Mouse (Mus musculus): ENCODE data around the gene Magi2. TPM values are rescaled to one million over a fixed set of nuclear protein-coding genes. Genes with fewer than 3 reads are reported as not detected.
A peak's percentile ranks its signal among the peaks of the same experiment; 100 is the strongest.

Magi2 gene
- polyA plus RNA-seq (2012; rRNA removed) (0.09 and 0.15 TPM in 2 replicates), polyA plus RNA-seq (2014; fragmentation: Nextera tagmentation; extraction: Ambion mirVana) (0.08 and 0.10 TPM in 2 replicates)

GRCm38 (mm10) chr5:19226866-19227243 lies at the start of gene Magi2:
TSS of gene Magi2 (plus strand) at chr5:19227036.
- Histone ChIP-seq H3K4me1 (replicated peaks; ENCODE audit: control insufficient read depth in 2 of 2, insufficient read depth in 2 of 2, low read length in 1 of 2) (no peaks in the 10 kb centered on the region), H3K4me3 (ENCODE audit: insufficient read depth in 1 of 2, low read depth in 2 of 2, low read length in 2 of 2) (peak within 1 kb of the TSS; percentile 19 to 42), H3K9me3 (ENCODE audit: control insufficient read depth, low read length) (no peaks in the 10 kb centered on the region), H3K27ac (no peak within 1 kb of the TSS), H3K9ac (replicated peaks) (no peak within 1 kb of the TSS), H3K4me2 (ENCODE audit: low read depth) (peak within 1 kb of the TSS; percentile 51), H3K36me3 (replicated peaks; ENCODE audit: control insufficient read depth, insufficient read depth, low read depth) (no peaks in the 10 kb centered on the region), H3K27me3 (ENCODE audit: control insufficient read depth, insufficient read depth, low read length) (peaks cover 17% of the 10 kb centered on the region)
- DNase-seq (ENCODE audit: low read depth in 3 of 3, low spot score in 3 of 3) (no peak), ATAC-seq (ENCODE audit: insufficient read depth) (no peak)
- no peak for TF ChIP-seq EP300 (IDR thresholded peaks at IDR 0.05; ENCODE audit: low read depth)
- no peak for TF ChIP-seq CTCF (IDR thresholded peaks at IDR 0.05; ENCODE audit: low read depth)
- under 1% methylated on average over 25 of the region's 26 CpGs for WGBS (ENCODE audit: insufficient replicate concordance)

GRCm38 (mm10) chr5:19178594-19178993 lies 48.2 kb upstream of the Magi2 start:
- WGBS (ENCODE audit: insufficient replicate concordance), result 48% methylated on average over 6 of the region's 6 CpGs
- TF ChIP-seq EP300 (IDR thresholded peaks at IDR 0.05; ENCODE audit: low read depth), result no peak
- TF ChIP-seq CTCF (IDR thresholded peaks at IDR 0.05; ENCODE audit: low read depth), result no peak
- no peak for DNase-seq (ENCODE audit: low read depth in 3 of 3, low spot score in 3 of 3)
- H3K4me1 ChIP-seq (replicated peaks; ENCODE audit: control insufficient read depth in 2 of 2, insufficient read depth in 2 of 2, low read length in 1 of 2), result no peaks in the 10 kb centered on the region
- H3K9ac ChIP-seq (replicated peaks), result no peak overlapping the region
- H3K27ac ChIP-seq, result no peak overlapping the region
- no peak for ATAC-seq (ENCODE audit: insufficient read depth)
- H3K27me3 ChIP-seq (ENCODE audit: control insufficient read depth, insufficient read depth, low read length), result no peaks in the 10 kb centered on the region
- H3K9me3 ChIP-seq (ENCODE audit: control insufficient read depth, low read length), result no peaks in the 10 kb centered on the region
- H3K36me3 ChIP-seq (replicated peaks; ENCODE audit: control insufficient read depth, insufficient read depth, low read depth), result no peaks in the 10 kb centered on the region
- H3K4me2 ChIP-seq (ENCODE audit: low read depth), result no peak overlapping the region
- H3K4me3 ChIP-seq (ENCODE audit: insufficient read depth in 1 of 2, low read depth in 2 of 2, low read length in 2 of 2), result no peak overlapping the region

- Histone ChIP-seq H3K4me1 (replicated peaks; ENCODE audit: control insufficient read depth in 2 of 2, insufficient read depth in 2 of 2, low read length in 1 of 2) (no peaks in the 10 kb centered on the region), H3K4me2 (ENCODE audit: low read depth) (no peak overlapping the region), H3K27me3 (ENCODE audit: control insufficient read depth, insufficient read depth, low read length) (no peaks in the 10 kb centered on the region), H3K9ac (replicated peaks) (no peak overlapping the region), H3K27ac (no peak overlapping the region), H3K9me3 (ENCODE audit: control insufficient read depth, low read length) (no peaks in the 10 kb centered on the region), H3K36me3 (replicated peaks; ENCODE audit: control insufficient read depth, insufficient read depth, low read depth) (no peaks in the 10 kb centered on the region), H3K4me3 (ENCODE audit: insufficient read depth in 1 of 2, low read depth in 2 of 2, low read length in 2 of 2) (no peak overlapping the region)
- no peak for TF ChIP-seq EP300 (IDR thresholded peaks at IDR 0.05; ENCODE audit: low read depth)
- TF ChIP-seq CTCF (IDR thresholded peaks at IDR 0.05; ENCODE audit: low read depth), result no peak
- 66% methylated on average over 2 of the region's 2 CpGs for WGBS (ENCODE audit: insufficient replicate concordance)
- DNase-seq (ENCODE audit: low read depth in 3 of 3, low spot score in 3 of 3), result no peak
- ATAC-seq (ENCODE audit: insufficient read depth), result no peak
Measured at GRCm38 (mm10) chr5:19186175-19186574, 40.7 kb upstream of the Magi2 start.

GRCm38 (mm10) chr5:19211665-19212064 lies 15.2 kb upstream of the Magi2 start:
- TF ChIP-seq EP300 (IDR thresholded peaks at IDR 0.05; ENCODE audit: low read depth) (no peak), CTCF (IDR thresholded peaks at IDR 0.05; ENCODE audit: low read depth) (no peak)
- Histone ChIP-seq H3K9me3 (ENCODE audit: control insufficient read depth, low read length) (no peaks in the 10 kb centered on the region), H3K27ac (no peak overlapping the region), H3K27me3 (ENCODE audit: control insufficient read depth, insufficient read depth, low read length) (no peaks in the 10 kb centered on the region), H3K36me3 (replicated peaks; ENCODE audit: control insufficient read depth, insufficient read depth, low read depth) (no peaks in the 10 kb centered on the region), H3K4me2 (ENCODE audit: low read depth) (no peak overlapping the region), H3K4me1 (replicated peaks; ENCODE audit: control insufficient read depth in 2 of 2, insufficient read depth in 2 of 2, low read length in 1 of 2) (no peaks in the 10 kb centered on the region), H3K4me3 (ENCODE audit: insufficient read depth in 1 of 2, low read depth in 2 of 2, low read length in 2 of 2) (no peak overlapping the region), H3K9ac (replicated peaks) (no peak overlapping the region)
- DNase-seq (ENCODE audit: low read depth in 3 of 3, low spot score in 3 of 3) (no peak), ATAC-seq (ENCODE audit: insufficient read depth) (no peak)
- WGBS (ENCODE audit: insufficient replicate concordance), result 55% methylated on average over 3 of the region's 3 CpGs

- Histone ChIP-seq H3K4me2 (ENCODE audit: low read depth) (peak overlapping the region; percentile 51), H3K36me3 (replicated peaks; ENCODE audit: control insufficient read depth, insufficient read depth, low read depth) (no peaks in the 10 kb centered on the region), H3K9ac (replicated peaks) (no peak overlapping the region), H3K27ac (no peak overlapping the region), H3K27me3 (ENCODE audit: control insufficient read depth, insufficient read depth, low read length) (peaks cover 17% of the 10 kb centered on the region), H3K4me1 (replicated peaks; ENCODE audit: control insufficient read depth in 2 of 2, insufficient read depth in 2 of 2, low read length in 1 of 2) (no peaks in the 10 kb centered on the region), H3K9me3 (ENCODE audit: control insufficient read depth, low read length) (no peaks in the 10 kb centered on the region), H3K4me3 (ENCODE audit: insufficient read depth in 1 of 2, low read depth in 2 of 2, low read length in 2 of 2) (peak overlapping the region; percentile 19 to 42)
- ATAC-seq (ENCODE audit: insufficient read depth) (peak; percentile 37; the same call in 1 of the 2 replicates), DNase-seq (ENCODE audit: low read depth in 3 of 3, low spot score in 3 of 3) (no peak)
- TF ChIP-seq CTCF (IDR thresholded peaks at IDR 0.05; ENCODE audit: low read depth) (no peak), EP300 (IDR thresholded peaks at IDR 0.05; ENCODE audit: low read depth) (no peak)
- 2% methylated on average over 42 of the region's 51 CpGs for WGBS (ENCODE audit: insufficient replicate concordance)
Measured at GRCm38 (mm10) chr5:19226144-19226865, 531 bp upstream of the Magi2 start.
